Mouse (Mus musculus) forebrain, embryonic 10.5 days (tissue): ENCODE data around the gene Repin1. TPM values are rescaled to one million over a fixed set of nuclear protein-coding genes. Genes with fewer than 3 reads are reported as not detected.

ENCODE experiments used
- DNase-seq: peaks from one replicate; pipeline ENCODE4 v3.0.0-alpha.2; 2017; ENCODE audit warnings: low spot score; ENCODE audit errors: extremely low spot score
- H3K27ac ChIP-seq: fragments of 300-500 bp; sonication (generic); 2 replicates; pipeline ENCODE4 v1.5.1; 2016; ENCODE audit warnings: mild to moderate bottlenecking
- H3K27me3 ChIP-seq: fragments of 300-500 bp; sonication (generic); 2 replicates; pipeline ENCODE4 v1.6.1; 2016; ENCODE audit warnings: mild to moderate bottlenecking; ENCODE audit not compliant: poor library complexity, severe bottlenecking
- H3K36me3 ChIP-seq: fragments of 300-500 bp; sonication (generic); replicated peaks from 2 replicates; pipeline ENCODE4 v1.6.1; 2016; ENCODE audit warnings: mild to moderate bottlenecking, moderate library complexity
- H3K4me1 ChIP-seq: fragments of 300-500 bp; sonication (generic); 2 replicates; pipeline ENCODE4 v1.6.1; 2016
- H3K4me3 ChIP-seq: fragments of 300-500 bp; sonication (generic); 2 replicates; pipeline ENCODE4 v1.5.1; 2016; ENCODE audit warnings: mild to moderate bottlenecking, moderate library complexity
- H3K9me3 ChIP-seq: fragments of 300-500 bp; sonication (generic); 2 replicates; pipeline ENCODE4 v1.6.1; 2016; ENCODE audit warnings: mild to moderate bottlenecking, moderate library complexity
- WGBS: fragments of 180-500 bp; shearing (Covaris S2); methylation state at CpG from one replicate; pipeline ENCODE4 v1.1.7; 2016; 5-methylcytosine and 5-hydroxymethylcytosine counted together
- polyA plus RNA-seq: library from polyadenylated mRNA; unstranded; fragments of >200 nt; fragmentation: Nextera tagmentation; extraction: Ambion mirVana; gene quantifications from 2 replicates; pipeline ENCODE4 v1.2.1, GENCODE M21; 2016

The Repin1 gene
- polyA plus RNA-seq, 1 experiment from 2014 or later: 53.1 TPM

DNA sequence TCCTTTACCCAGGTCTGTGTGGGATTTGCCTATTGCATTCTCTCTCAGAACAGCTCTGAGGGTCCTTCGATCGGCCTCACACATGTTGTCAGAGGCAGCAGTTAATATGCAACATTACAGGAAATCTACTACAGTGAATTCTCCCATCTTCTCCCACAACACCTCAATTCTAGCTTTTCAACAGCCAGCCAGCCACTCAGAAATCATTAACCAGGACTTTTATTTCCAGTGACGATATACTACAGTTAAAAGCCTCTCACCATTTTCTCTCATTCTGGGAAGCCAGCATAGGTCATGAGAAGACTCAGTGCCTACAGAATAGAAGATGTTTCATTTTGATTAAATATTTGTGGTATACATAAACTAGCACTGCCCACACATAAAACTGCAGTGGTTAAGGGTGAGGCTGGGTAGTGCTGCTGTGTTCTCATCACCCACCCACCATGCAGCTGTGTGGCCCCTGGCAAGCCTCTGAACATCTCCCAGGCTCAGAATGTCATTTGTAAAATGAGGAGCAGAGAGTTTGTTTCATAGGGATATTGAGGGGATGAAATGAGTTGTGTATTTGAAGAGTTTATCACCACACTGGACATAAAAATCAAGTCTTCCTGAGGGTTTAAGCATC, 2.4 kb upstream of the Repin1 start:
- WGBS: 89% methylated on average over 3 of the region's 3 CpGs
- H3K36me3 ChIP-seq: peaks cover 14% of the 10 kb centered on the region
- H3K9me3 ChIP-seq: peaks cover 10% of the 10 kb centered on the region
- no peak for DNase-seq
- H3K27me3 ChIP-seq: no peaks in the 10 kb centered on the region
- no peak overlapping the region for H3K27ac ChIP-seq
- peaks cover 27% of the 10 kb centered on the region for H3K4me1 ChIP-seq
- no peak overlapping the region for H3K4me3 ChIP-seq

DNA sequence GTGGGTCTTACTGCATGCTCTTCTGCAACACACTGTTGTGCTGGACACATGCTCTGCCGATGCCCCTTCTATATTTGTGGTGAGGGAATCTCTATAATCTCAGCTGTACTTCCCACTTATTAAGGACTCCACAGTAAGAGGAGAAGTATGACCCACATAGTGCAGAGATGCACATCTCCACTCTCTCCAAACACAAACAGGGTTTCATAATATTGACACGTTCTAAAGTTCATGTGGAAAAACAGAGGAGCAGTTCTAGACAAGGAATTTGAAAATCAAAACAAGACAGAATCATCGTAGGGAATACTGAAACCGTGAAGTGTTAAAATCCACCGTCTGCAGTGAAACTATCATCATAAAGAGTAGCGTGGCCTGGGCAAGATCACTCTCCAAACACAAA, 1.8 kb upstream of the Repin1 start:
- H3K27me3 ChIP-seq: no peaks in the 10 kb centered on the region
- H3K36me3 ChIP-seq: peaks cover 19% of the 10 kb centered on the region
- DNase-seq: no peak
- 92% methylated on average over 6 of the region's 6 CpGs for WGBS
- peaks cover 16% of the 10 kb centered on the region for H3K9me3 ChIP-seq
- H3K4me3 ChIP-seq: no peak overlapping the region
- no peak overlapping the region for H3K27ac ChIP-seq
- peaks cover 27% of the 10 kb centered on the region for H3K4me1 ChIP-seq

- 1% methylated on average over 41 of the region's 41 CpGs for WGBS
- DNase-seq: no peak
- Histone ChIP-seq H3K27ac (peak overlapping the region; percentile 98), H3K27me3 (no peaks in the 10 kb centered on the region), H3K36me3 (peaks cover 42% of the 10 kb centered on the region), H3K4me3 (peak overlapping the region; percentile 87), H3K9me3 (peaks cover 30% of the 10 kb centered on the region), H3K4me1 (peaks cover 26% of the 10 kb centered on the region)
Measured at GRCm38 (mm10) chr6:48594043-48594738, 508 bp downstream of the Repin1 start.

- DNase-seq: no peak
- peak overlapping the region; percentile 87 for H3K4me3 ChIP-seq
- peaks cover 24% of the 10 kb centered on the region for H3K4me1 ChIP-seq
- WGBS: 47% methylated on average over 1 of the region's 1 CpGs
- peaks cover 30% of the 10 kb centered on the region for H3K9me3 ChIP-seq
- no peaks in the 10 kb centered on the region for H3K27me3 ChIP-seq
- H3K36me3 ChIP-seq: peaks cover 53% of the 10 kb centered on the region
- H3K27ac ChIP-seq: peak overlapping the region; percentile 98
Measured at GRCm38 (mm10) chr6:48595278-48595677, 1.6 kb downstream of the Repin1 start.

GRCm38 (mm10) chr6:48596545-48597232, 3.0 kb downstream of the Repin1 start:
- Histone ChIP-seq H3K4me1 (peaks cover 35% of the 10 kb centered on the region), H3K4me3 (no peak overlapping the region), H3K27me3 (no peaks in the 10 kb centered on the region), H3K27ac (no peak overlapping the region), H3K9me3 (peaks cover 30% of the 10 kb centered on the region), H3K36me3 (peaks cover 58% of the 10 kb centered on the region)
- no peak for DNase-seq
- 96% methylated on average over 45 of the region's 45 CpGs for WGBS

- 97% methylated on average over 27 of the region's 27 CpGs for WGBS
- Histone ChIP-seq H3K4me1 (peaks cover 39% of the 10 kb centered on the region), H3K36me3 (peaks cover 58% of the 10 kb centered on the region), H3K27me3 (no peaks in the 10 kb centered on the region), H3K9me3 (peaks cover 30% of the 10 kb centered on the region), H3K27ac (no peak overlapping the region), H3K4me3 (no peak overlapping the region)
- DNase-seq: no peak
Measured at GRCm38 (mm10) chr6:48597233-48597625, 3.5 kb downstream of the Repin1 start.

DNA sequence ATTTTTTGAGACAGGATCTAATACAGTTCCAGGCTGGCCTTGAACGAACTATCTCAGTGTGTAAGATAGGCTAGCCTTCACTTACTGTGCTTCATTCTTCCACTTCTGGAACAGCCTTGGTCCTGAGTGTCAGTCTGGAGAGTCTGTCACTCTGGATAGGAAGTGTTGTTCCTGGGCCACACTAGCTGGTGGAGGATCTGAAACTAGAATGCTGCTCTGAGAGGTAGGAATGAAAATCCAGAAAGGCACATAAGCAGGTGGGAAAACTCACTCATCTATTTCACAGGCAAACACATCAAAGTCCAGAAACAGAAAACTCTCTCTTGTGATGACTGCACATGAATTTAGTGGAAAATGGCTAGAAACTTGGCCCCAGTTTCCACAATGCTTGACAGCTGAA, 6.9 kb downstream of the Repin1 start:
- peaks cover 26% of the 10 kb centered on the region for H3K4me1 ChIP-seq
- no peaks in the 10 kb centered on the region for H3K27me3 ChIP-seq
- H3K4me3 ChIP-seq: no peak overlapping the region
- DNase-seq: no peak
- peaks cover 27% of the 10 kb centered on the region for H3K9me3 ChIP-seq
- 76% methylated on average over 1 of the region's 1 CpGs for WGBS
- H3K36me3 ChIP-seq: peaks cover 64% of the 10 kb centered on the region
- 0 out of 2 replicates have a peak overlapping the region, but pooled peaks have one; percentile 94 for H3K27ac ChIP-seq

GRCm38 (mm10) chr6:48601271-48602079, 7.8 kb downstream of the Repin1 start, which contains the start of gene Zfp775:
Gene Zfp775, plus strand, starts transcription at chr6:48602063.
- WGBS: 5% methylated on average over 42 of the region's 42 CpGs
- peak within 1 kb of the TSS; percentile 94 for H3K27ac ChIP-seq
- H3K9me3 ChIP-seq: peaks cover 18% of the 10 kb centered on the region
- peak; percentile 95 for DNase-seq
- peaks cover 55% of the 10 kb centered on the region for H3K36me3 ChIP-seq
- H3K27me3 ChIP-seq: no peaks in the 10 kb centered on the region
- H3K4me1 ChIP-seq: peaks cover 24% of the 10 kb centered on the region
- peak within 1 kb of the TSS; percentile 71 for H3K4me3 ChIP-seq

DNA sequence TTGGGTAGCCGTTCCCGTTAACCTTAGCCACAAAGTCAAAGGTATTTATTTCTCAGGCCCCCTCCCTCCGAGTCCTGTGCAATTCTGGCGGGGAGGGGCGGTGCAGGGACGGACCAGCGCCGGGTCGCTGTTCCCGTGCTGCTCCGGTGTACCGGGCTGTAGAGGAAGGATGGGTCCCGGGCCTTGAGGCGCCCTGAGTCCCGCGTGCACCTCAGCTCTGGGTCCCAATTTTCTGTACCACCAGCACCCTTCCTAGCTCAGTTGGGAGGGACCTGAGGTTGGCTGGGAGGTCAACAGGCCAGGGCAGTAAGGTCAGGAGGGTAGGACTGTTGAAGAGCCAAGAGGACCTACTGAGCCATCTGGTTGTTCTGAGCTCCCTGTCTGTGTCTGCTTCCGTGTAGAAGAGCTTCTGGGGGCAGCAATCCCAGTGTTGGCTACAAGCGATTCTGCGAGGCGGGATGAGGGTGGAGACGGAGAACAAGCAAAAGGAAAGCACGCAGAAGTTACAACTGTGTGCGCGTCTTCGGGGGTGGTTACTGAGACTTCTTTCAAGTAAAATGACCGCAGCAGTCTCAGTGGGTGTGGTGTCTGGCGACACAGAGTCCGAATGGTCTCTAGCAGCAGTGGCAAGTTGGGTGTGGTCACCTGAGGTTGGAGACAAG, 8.5 kb downstream of the Repin1 start:
- peaks cover 11% of the 10 kb centered on the region for H3K9me3 ChIP-seq
- H3K27ac ChIP-seq: peak overlapping the region; percentile 94
- H3K27me3 ChIP-seq: no peaks in the 10 kb centered on the region
- H3K4me3 ChIP-seq: peak overlapping the region; percentile 71
- peaks cover 47% of the 10 kb centered on the region for H3K36me3 ChIP-seq
- 2% methylated on average over 28 of the region's 28 CpGs for WGBS
- no peak for DNase-seq
- peaks cover 24% of the 10 kb centered on the region for H3K4me1 ChIP-seq

GRCm38 (mm10) chr6:48608124-48608523, 14.4 kb downstream of the Repin1 start:
- H3K36me3 ChIP-seq: peaks cover 25% of the 10 kb centered on the region
- H3K9me3 ChIP-seq: no peaks in the 10 kb centered on the region
- no peak overlapping the region for H3K4me3 ChIP-seq
- 0 out of 2 replicates have a peak, but pooled peaks cover 3% of the 10 kb centered on the region for H3K4me1 ChIP-seq
- H3K27ac ChIP-seq: no peak overlapping the region
- no peak for DNase-seq
- H3K27me3 ChIP-seq: no peaks in the 10 kb centered on the region
- WGBS: 72% methylated on average over 2 of the region's 2 CpGs

- H3K27me3 ChIP-seq: no peaks in the 10 kb centered on the region
- WGBS: 65% methylated on average over 7 of the region's 7 CpGs
- H3K36me3 ChIP-seq: peaks cover 36% of the 10 kb centered on the region
- no peak for DNase-seq
- H3K9me3 ChIP-seq: no peaks in the 10 kb centered on the region
- H3K4me1 ChIP-seq: 0 out of 2 replicates have a peak, but pooled peaks cover 3% of the 10 kb centered on the region
- no peak overlapping the region for H3K27ac ChIP-seq
- no peak overlapping the region for H3K4me3 ChIP-seq
Measured at GRCm38 (mm10) chr6:48609512-48609911, 15.8 kb downstream of the Repin1 start.

GRCm38 (mm10) chr6:48610657-48611056, 17.0 kb downstream of the Repin1 start:
- H3K4me1 ChIP-seq: 0 out of 2 replicates have a peak, but pooled peaks cover 3% of the 10 kb centered on the region
- no peaks in the 10 kb centered on the region for H3K27me3 ChIP-seq
- DNase-seq: no peak
- H3K4me3 ChIP-seq: no peak overlapping the region
- no peaks in the 10 kb centered on the region for H3K9me3 ChIP-seq
- H3K27ac ChIP-seq: no peak overlapping the region
- H3K36me3 ChIP-seq: peaks cover 34% of the 10 kb centered on the region
- WGBS: 94% methylated on average over 3 of the region's 3 CpGs
